Mouse (Mus musculus) ES-CJ7 (cell line): ENCODE results near the gene Ccng1.
A peak's percentile ranks its signal among the peaks of the same experiment; 100 is the strongest.

ENCODE experiments used
- DNase-seq: peaks from one replicate; pipeline ENCODE4 v3.0.0; 2011; ENCODE audit warnings: low read depth, low spot score

The Ccng1 gene

DNA sequence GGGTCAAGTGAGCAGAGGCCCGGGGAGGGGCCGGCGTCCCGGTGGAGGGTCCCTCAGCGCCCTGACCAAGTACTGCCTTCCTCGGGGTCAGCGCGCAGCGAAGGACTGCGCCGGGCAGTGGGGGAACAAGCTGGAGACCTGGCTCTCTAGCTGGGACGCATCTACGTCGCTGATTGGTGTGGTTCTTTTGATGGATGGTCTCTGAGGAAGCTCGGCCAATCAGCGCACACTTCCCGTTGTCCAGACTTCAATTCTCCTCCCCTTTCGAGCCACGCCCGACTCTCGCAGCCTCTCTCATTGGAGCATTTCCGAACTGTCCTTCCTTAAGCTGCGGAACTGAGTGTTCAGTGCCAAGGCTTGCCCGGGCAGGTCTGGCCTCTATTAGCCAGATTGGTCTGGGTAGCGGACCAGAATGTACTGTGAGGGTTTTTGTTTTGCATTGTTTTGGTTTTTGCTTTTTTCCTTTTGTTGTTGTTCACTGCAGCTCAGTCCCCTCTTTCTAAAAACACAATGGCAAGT, at the start of gene Ccng1:
Gene Ccng1, minus strand, starts transcription at position 203 of the 519 bp plus-strand sequence.
- DNase-seq = peak; percentile 98

DNA sequence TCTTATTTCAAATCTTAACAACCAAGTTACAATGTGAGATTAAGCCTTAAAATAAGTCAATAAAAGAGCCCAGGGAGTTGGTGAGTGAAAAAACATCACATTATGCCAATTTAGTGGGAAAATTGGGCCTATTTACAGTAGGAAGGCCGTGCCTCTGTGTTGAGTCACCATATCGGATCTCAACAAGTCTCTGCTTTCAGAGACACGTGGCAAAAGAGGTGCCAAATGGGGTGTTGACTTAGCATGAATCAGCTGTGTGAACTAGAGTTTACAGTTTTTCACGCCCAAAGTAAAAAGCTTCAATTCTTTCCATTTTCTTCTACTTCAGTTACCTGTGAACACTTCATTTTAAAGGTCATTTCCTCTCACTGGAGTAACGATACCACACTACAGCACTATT, 35.2 kb upstream of the Ccng1 start:
- no peak for DNase-seq

DNA sequence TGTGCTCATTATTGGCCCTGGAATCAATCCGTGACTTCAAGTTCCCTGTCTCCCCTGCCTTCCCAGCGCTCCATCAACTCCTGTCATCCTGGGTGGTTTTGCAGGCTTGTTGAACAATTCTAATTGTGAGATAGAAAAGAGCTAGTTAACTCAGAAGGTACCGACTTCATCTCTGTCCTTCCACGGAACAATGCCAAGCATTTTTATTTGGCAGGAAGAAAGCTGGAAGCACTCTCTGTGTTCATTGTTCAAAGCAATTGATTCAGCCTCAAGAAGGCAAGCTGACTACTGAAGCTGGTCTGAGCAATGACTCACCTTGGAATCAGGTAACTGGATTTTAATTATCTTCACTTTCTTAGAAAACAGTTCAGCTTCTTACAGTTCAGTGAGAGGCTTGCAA, 34.6 kb upstream of the Ccng1 start:
- no peak for DNase-seq

DNA sequence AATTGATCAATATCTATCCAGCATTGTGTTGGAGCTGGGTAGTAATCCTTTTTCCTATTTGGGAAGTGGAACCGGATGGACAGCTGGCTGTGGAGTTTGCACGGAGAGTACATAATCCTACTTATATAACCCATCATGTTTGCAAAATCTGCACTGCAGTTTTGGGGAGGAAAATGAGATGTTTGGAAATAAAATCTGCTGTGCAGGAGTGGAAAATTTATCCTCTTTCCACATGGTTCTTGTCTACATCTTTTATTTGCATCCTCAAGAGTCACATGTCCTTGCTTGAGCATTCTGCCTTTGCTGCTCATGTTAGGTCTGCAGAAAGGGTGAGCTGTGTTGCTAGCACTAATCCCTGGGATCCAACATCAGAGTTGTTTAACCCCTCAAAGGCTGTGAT, 31.8 kb upstream of the Ccng1 start:
- DNase-seq = no peak

DNA sequence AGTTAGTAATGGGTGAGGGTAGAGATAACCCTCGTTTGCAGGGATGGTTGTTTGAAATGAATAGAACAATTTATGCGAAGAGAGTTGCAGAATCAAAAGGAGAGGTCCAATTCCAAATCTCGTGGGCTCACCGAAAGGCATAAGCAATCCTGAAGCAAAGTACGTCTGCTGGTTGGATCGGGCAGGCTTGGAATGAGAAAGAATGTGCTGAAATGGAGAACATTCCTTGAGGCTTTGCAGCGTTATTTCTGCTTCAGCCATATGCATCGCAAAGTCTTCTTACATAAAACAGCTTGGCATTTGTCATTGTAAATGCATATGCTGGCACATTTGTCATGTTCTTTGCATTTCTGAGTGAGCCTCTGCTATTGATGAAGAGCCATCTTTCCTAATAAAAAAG, 29.2 kb upstream of the Ccng1 start:
- DNase-seq = no peak

GRCm38 (mm10) chr11:40783346-40783745, 28.2 kb upstream of the Ccng1 start:
- DNase-seq = no peak

- DNase-seq = no peak
Observed at GRCm38 (mm10) chr11:40781857-40782256, 26.7 kb upstream of the Ccng1 start.

- peak; percentile 56 for DNase-seq
Observed at GRCm38 (mm10) chr11:40775315-40776269, 20.5 kb upstream of the Ccng1 start.

DNA sequence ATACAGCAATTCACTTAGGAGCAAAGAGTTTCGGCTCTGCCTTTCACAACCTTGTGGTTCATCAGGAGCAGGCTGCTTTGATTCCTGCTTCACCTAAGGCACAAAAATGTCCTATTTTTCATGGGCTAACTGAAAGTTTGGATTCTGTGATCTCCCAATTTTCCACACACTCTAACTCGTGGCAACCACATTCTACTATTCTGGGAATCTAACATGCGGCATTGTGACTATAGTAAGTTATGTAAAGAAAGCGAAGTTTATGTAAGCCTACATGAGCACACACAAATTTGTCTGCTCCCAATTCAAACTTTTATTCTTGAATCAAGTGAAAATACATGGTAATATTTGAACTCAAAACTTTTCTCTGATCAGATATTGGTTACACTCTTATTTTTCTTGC, 9.6 kb upstream of the Ccng1 start:
- no peak for DNase-seq

GRCm38 (mm10) chr11:40763395-40763794, 8.3 kb upstream of the Ccng1 start:
- DNase-seq = peak; percentile 65

DNA sequence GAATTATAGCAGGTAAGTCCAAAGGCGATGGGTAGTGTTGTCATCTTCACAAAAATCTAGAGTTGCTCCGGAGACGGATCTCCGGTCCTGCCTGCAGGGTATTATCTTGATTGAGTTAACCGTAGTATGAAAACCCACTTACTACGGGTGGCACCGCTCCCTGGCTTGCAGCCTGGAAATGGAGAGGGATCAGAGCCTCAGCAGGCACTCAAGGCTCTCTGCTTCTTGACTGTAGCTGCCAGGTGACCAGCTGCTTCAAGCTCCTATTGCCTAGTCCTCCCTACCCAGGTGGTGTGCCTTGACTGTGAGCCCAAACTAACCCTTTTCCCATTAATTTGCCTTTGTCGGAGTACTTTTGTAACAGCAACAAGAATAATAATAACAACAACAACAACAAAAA, 4.8 kb upstream of the Ccng1 start:
- no peak for DNase-seq

- DNase-seq = no peak
Observed at GRCm38 (mm10) chr11:40755968-40756367, 857 bp upstream of the Ccng1 start.

GRCm38 (mm10) chr11:40754664-40755107, 425 bp downstream of the Ccng1 start:
- DNase-seq = peak; percentile 54

DNA sequence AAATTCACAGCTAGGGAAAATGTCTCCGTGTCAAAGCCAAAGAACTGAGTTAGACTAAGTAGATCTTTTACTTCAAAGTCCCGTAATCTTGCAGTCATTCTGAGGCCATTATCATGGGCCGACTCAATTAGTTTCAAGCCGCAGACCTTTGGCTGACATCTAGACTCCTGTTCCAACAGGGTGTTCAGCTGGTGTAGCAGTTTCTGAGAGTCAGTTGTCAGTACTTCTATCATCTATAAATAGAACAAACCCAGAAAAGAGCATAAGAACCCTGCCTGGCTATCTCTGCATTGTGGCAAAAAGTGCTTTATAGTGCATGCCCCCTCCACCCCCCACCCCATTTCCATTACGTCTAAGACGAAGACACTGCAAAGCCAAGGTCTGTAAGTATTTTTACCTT, 1.3 kb downstream of the Ccng1 start:
- no peak for DNase-seq

GRCm38 (mm10) chr11:40747716-40748115, 7.4 kb downstream of the Ccng1 start:
- no peak for DNase-seq

GRCm38 (mm10) chr11:40746361-40746760, 8.8 kb downstream of the Ccng1 start:
- DNase-seq = no peak

GRCm38 (mm10) chr11:40744348-40744747, 10.8 kb downstream of the Ccng1 start:
- DNase-seq = no peak

GRCm38 (mm10) chr11:40741605-40742262, 13.4 kb downstream of the Ccng1 start:
- no peak for DNase-seq

DNA sequence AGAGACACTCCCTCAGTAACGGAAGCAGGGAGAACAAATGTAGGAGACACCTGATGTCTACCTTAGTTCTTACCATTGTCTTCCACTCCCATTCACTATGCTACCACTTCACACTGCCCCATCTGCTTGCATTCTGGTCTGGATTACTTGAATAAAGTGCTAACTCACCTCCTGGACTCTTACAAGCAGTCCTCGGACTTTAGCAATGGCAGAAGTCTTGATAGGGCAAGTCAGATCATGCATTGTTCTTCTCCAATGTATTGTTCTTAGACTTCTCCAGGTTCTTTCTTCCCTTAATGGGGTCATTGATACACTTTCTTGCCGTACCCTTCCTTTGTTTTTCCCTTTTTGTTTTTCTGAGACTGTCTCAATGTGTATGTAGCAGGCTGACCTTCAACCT, 17.7 kb downstream of the Ccng1 start:
- DNase-seq = peak; percentile 63

DNA sequence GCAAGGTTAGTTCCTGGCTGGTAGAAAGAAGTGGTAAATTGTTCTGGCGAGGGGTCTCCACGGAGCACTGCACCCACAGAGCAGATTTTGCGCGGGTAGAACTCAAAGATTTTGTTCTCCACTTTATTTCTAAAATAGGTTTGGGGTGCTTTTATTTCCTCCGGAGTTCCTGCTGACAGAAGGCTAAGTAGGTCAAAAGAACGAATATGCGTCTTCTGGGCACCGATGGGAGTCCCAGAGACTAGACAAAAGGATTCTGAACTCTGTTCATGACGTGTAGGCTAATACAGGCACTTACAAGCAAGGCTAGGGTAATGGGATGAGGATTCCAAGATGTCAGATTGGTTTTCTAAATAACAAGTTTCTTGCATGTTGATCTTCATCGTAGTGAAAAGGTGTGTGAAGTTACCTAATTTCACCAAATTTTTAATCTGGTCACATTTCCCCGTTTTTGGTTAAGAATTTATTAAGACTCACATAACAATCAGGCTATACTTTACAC, 20.8 kb downstream of the Ccng1 start:
- peak; percentile 42 for DNase-seq

DNA sequence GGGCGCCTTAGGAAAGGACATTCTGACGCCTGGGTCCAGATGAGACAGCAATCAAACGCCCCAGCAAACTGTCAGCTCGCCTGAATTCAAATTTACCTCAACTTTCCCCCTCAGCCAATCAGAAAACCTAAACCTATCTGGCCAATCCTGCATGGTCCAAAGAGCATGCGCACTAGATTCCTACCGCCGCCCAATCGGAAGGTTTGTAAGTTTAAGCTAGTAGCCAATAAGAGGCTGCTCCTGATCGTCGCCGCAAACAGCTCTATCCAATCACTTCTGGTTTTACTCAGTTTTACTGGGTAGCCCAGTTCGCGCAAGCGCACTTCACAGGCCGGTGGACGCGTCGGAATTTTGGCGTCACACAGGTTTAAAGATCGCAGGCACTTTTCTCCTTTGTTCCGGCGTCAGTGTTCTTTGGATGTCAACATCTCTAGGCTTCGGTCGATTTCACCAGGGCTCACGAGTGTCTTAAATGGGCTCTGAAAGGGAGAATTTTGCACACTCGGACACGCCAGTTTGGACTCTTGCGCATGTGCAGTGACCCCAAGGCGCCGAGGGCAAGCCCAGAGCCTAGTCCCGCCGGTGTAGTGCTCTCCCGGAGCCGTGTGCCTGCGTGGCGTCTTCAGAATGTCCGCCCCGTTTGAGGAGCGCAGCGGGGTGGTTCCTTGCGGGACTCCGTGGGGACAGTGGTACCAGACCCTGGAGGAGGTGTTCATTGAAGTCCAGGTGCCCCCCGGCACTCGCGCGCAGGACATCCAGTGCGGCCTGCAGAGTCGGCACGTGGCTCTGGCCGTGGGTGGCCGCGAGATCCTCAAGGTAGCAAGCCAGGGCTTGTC, 21.6 kb downstream of the Ccng1 start, which contains the start of the genes Hmmr and Nudcd2:
Gene Hmmr, minus strand, starts transcription at position 84 of the 836 bp plus-strand sequence.
Gene Nudcd2, plus strand, starts transcription at position 329 of the 836 bp plus-strand sequence.
- peak; percentile 100 for DNase-seq
